Mouse (Mus musculus) CD8-positive naive resting alpha-beta T cell, adult 2 months (primary cell): ENCODE data around the gene Siva1.
A peak's percentile ranks its signal among the peaks of the same experiment; 100 is the strongest.

Experiments used
- DNase-seq, 2 experiments: peaks; one replicate each; pipeline ENCODE4 v3.0.0; 2022; ENCODE audit warnings: low read depth in 2 of 2, low spot score in 2 of 2

The Siva1 gene

GRCm38 (mm10) chr12:112658619-112659018 lies 14.1 kb downstream of the Siva1 start:
- no peak for DNase-seq

- DNase-seq, result peak; percentile 53 to 55
These were observed 14.6 kb downstream of the Siva1 start for GRCm38 (mm10) chr12:112659109-112659508.

GRCm38 (mm10) chr12:112660576-112661326 lies 16.3 kb downstream of the Siva1 start:
- no peak for DNase-seq

- DNase-seq, result no peak
These were observed 16.8 kb downstream of the Siva1 start for GRCm38 (mm10) chr12:112661327-112661605.

GRCm38 (mm10) chr12:112661851-112662250 lies 17.4 kb downstream of the Siva1 start:
- DNase-seq, result no peak

- no peak for DNase-seq
These were observed 18.8 kb downstream of the Siva1 start for GRCm38 (mm10) chr12:112663303-112663702.

- DNase-seq, result no peak
These were observed 19.2 kb downstream of the Siva1 start for GRCm38 (mm10) chr12:112663716-112664115.

GRCm38 (mm10) chr12:112664124-112664523 lies 19.6 kb downstream of the Siva1 start:
- no peak for DNase-seq

- DNase-seq, result no peak
These were observed 20.2 kb downstream of the Siva1 start for GRCm38 (mm10) chr12:112664656-112665055.

- DNase-seq, result no peak
These were observed 21.0 kb downstream of the Siva1 start for GRCm38 (mm10) chr12:112665445-112665844.

GRCm38 (mm10) chr12:112665881-112666544 lies 21.5 kb downstream of the Siva1 start:
- DNase-seq, result no peak

GRCm38 (mm10) chr12:112667619-112668297 lies 23.3 kb downstream of the Siva1 start:
- no peak for DNase-seq

- DNase-seq, result no peak
These were observed 26.4 kb downstream of the Siva1 start for GRCm38 (mm10) chr12:112670718-112671393.

- DNase-seq, result no peak
These were observed 27.4 kb downstream of the Siva1 start for GRCm38 (mm10) chr12:112671891-112672290.

- peak in 1 of 2 experiments; percentile 21 for DNase-seq
These were observed 28.5 kb downstream of the Siva1 start for GRCm38 (mm10) chr12:112672744-112673575.

GRCm38 (mm10) chr12:112673576-112674091 lies 29.2 kb downstream of the Siva1 start:
- DNase-seq, result no peak

GRCm38 (mm10) chr12:112674132-112675011 lies 29.9 kb downstream of the Siva1 start, which contains the start of gene Akt1:
Gene Akt1, minus strand, starts transcription at chr12:112674884.
- peak in 1 of 2 experiments; percentile 28 for DNase-seq

GRCm38 (mm10) chr12:112675245-112676035 lies 31.0 kb downstream of the Siva1 start:
- DNase-seq, result peak; percentile 79 to 87

- DNase-seq, result no peak
These were observed 32.6 kb downstream of the Siva1 start for GRCm38 (mm10) chr12:112677076-112677475.
